Mouse (Mus musculus): ENCODE measurements around the gene Iqgap1. TPM values are rescaled to one million over a fixed set of nuclear protein-coding genes. Genes with fewer than 3 reads are reported as not detected.

Gene Iqgap1
- polyA plus RNA-seq, 1 experiment from 2014 or later, result 95.3 TPM

GRCm38 (mm10) chr7:80857181-80857580 is 31.4 kb upstream of the Iqgap1 start:
- WGBS, result 24% methylated on average over 6 of the region's 6 CpGs
- H3K9ac ChIP-seq, result no peak overlapping the region
- H3K4me1 ChIP-seq, result peaks cover 10% of the 10 kb centered on the region
- no peaks in the 10 kb centered on the region for H3K9me3 ChIP-seq (replicated peaks)
- H3K4me2 ChIP-seq, result no peak overlapping the region
- no peak for ATAC-seq (replicated peaks; ENCODE audit: low FRiP score)
- no peak overlapping the region for H3K4me3 ChIP-seq (replicated peaks)
- H3K27me3 ChIP-seq, result no peaks in the 10 kb centered on the region
- H3K36me3 ChIP-seq, result no peaks in the 10 kb centered on the region
- no peak overlapping the region for H3K27ac ChIP-seq

GRCm38 (mm10) chr7:80855316-80855715 is 29.5 kb upstream of the Iqgap1 start:
- no peaks in the 10 kb centered on the region for H3K27me3 ChIP-seq
- H3K36me3 ChIP-seq, result no peaks in the 10 kb centered on the region
- no peak overlapping the region for H3K9ac ChIP-seq
- no peak overlapping the region for H3K4me2 ChIP-seq
- H3K9me3 ChIP-seq (replicated peaks), result no peaks in the 10 kb centered on the region
- H3K4me1 ChIP-seq, result peaks cover 3% of the 10 kb centered on the region; the same call in 1 of the 2 replicates
- H3K27ac ChIP-seq, result no peak overlapping the region
- H3K4me3 ChIP-seq (replicated peaks), result no peak overlapping the region
- no peak for ATAC-seq (replicated peaks; ENCODE audit: low FRiP score)

- Histone ChIP-seq H3K36me3 (no peaks in the 10 kb centered on the region), H3K27ac (no peak overlapping the region), H3K9me3 (replicated peaks) (no peaks in the 10 kb centered on the region), H3K4me3 (replicated peaks) (no peak overlapping the region), H3K4me1 (no peaks in the 10 kb centered on the region), H3K4me2 (no peak overlapping the region), H3K9ac (no peak overlapping the region), H3K27me3 (no peaks in the 10 kb centered on the region)
- ATAC-seq (replicated peaks; ENCODE audit: low FRiP score), result no peak
- 87% methylated on average over 3 of the region's 3 CpGs for WGBS
These were observed 27.4 kb upstream of the Iqgap1 start for GRCm38 (mm10) chr7:80853218-80853617.

GRCm38 (mm10) chr7:80850520-80850919 is 24.7 kb upstream of the Iqgap1 start:
- no peak for ATAC-seq (replicated peaks; ENCODE audit: low FRiP score)
- no peaks in the 10 kb centered on the region for H3K9me3 ChIP-seq (replicated peaks)
- H3K27ac ChIP-seq, result no peak overlapping the region
- H3K4me3 ChIP-seq (replicated peaks), result no peak overlapping the region
- H3K27me3 ChIP-seq, result no peaks in the 10 kb centered on the region
- WGBS, result 83% methylated on average over 5 of the region's 5 CpGs
- no peaks in the 10 kb centered on the region for H3K36me3 ChIP-seq
- H3K4me1 ChIP-seq, result 0 out of 2 replicates have a peak, but pooled peaks cover 3% of the 10 kb centered on the region
- no peak overlapping the region for H3K9ac ChIP-seq
- no peak overlapping the region for H3K4me2 ChIP-seq

DNA sequence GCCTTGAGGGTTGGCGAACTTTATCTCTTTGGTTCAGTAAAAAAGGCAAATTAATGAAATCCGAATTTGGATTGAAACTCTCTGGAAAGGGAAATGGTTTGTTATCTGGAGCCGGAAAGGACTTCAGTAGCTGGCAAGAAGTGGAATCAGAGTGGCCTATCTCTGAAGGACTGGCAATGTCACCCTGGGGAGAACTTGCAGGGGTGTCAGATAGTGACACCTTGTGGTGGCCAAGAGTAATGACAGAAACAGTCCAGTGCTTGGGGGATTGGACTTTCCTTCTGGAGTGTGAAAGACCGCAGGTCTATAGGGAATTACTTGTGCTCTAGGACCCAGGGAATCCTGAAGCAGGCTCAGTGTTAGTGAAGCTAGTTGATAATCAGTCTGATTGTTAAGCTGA is 23.9 kb upstream of the Iqgap1 start:
- peak; percentile 71 for ATAC-seq (replicated peaks; ENCODE audit: low FRiP score)

GRCm38 (mm10) chr7:80849267-80849666 is 23.5 kb upstream of the Iqgap1 start:
- no peaks in the 10 kb centered on the region for H3K36me3 ChIP-seq
- 0 out of 2 replicates have a peak, but pooled peaks cover 3% of the 10 kb centered on the region for H3K4me1 ChIP-seq
- no peak for ATAC-seq (replicated peaks; ENCODE audit: low FRiP score)
- H3K27me3 ChIP-seq, result no peaks in the 10 kb centered on the region
- H3K4me3 ChIP-seq (replicated peaks), result no peak overlapping the region
- no peak overlapping the region for H3K4me2 ChIP-seq
- H3K9ac ChIP-seq, result no peak overlapping the region
- no peaks in the 10 kb centered on the region for H3K9me3 ChIP-seq (replicated peaks)
- WGBS, result 73% methylated on average over 2 of the region's 2 CpGs
- H3K27ac ChIP-seq, result no peak overlapping the region

More for the DNA sequence above, 23.9 kb upstream of the Iqgap1 start:
- no peak overlapping the region for H3K4me2 ChIP-seq
- H3K36me3 ChIP-seq, result no peaks in the 10 kb centered on the region
- H3K27me3 ChIP-seq, result no peaks in the 10 kb centered on the region
- no peak overlapping the region for H3K4me3 ChIP-seq (replicated peaks)
- no peak overlapping the region for H3K27ac ChIP-seq
- no peaks in the 10 kb centered on the region for H3K9me3 ChIP-seq (replicated peaks)
- H3K9ac ChIP-seq, result no peak overlapping the region
- H3K4me1 ChIP-seq, result 0 out of 2 replicates have a peak, but pooled peaks cover 3% of the 10 kb centered on the region
- 21% methylated on average over 4 of the region's 4 CpGs for WGBS

DNA sequence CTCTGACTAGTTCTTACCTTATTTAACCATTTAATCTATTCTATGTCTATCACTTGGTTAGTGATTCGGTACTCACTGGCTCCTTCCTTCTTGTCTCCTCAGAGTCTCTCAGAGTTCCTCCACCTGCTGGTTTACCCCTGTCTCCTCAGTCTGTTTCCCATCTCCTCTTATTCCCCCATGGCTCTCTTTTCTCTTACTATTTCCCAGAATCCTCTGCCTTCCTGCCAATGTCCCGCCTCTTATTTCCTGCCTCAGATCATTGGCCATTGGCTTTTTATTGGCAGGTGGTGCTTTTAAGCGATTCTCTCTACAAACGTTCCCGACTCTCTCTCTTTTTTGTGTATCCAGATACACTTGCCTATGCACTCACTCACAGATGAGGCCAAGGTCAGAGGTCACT is 20.9 kb upstream of the Iqgap1 start:
- ATAC-seq (replicated peaks; ENCODE audit: low FRiP score), result no peak
- Histone ChIP-seq H3K36me3 (no peaks in the 10 kb centered on the region), H3K9ac (no peak overlapping the region), H3K4me1 (peaks cover 5% of the 10 kb centered on the region; the same call in 1 of the 2 replicates), H3K4me3 (replicated peaks) (no peak overlapping the region), H3K27me3 (no peaks in the 10 kb centered on the region), H3K4me2 (no peak overlapping the region), H3K9me3 (replicated peaks) (no peaks in the 10 kb centered on the region), H3K27ac (no peak overlapping the region)
- 84% methylated on average over 5 of the region's 5 CpGs for WGBS

GRCm38 (mm10) chr7:80846280-80846678 is 20.5 kb upstream of the Iqgap1 start:
- peaks cover 5% of the 10 kb centered on the region; the same call in 1 of the 2 replicates for H3K4me1 ChIP-seq
- no peak overlapping the region for H3K4me3 ChIP-seq (replicated peaks)

GRCm38 (mm10) chr7:80845621-80846279 is 20.0 kb upstream of the Iqgap1 start:
- H3K36me3 ChIP-seq, result no peaks in the 10 kb centered on the region
- 66% methylated on average over 15 of the region's 15 CpGs for WGBS
- H3K4me2 ChIP-seq, result 0 out of 2 replicates have a peak overlapping the region, but pooled peaks have one; percentile 9
- no peak overlapping the region for H3K27ac ChIP-seq
- no peak overlapping the region for H3K9ac ChIP-seq
- no peak for ATAC-seq (replicated peaks; ENCODE audit: low FRiP score)
- no peaks in the 10 kb centered on the region for H3K27me3 ChIP-seq
- H3K4me3 ChIP-seq (replicated peaks), result no peak overlapping the region
- H3K9me3 ChIP-seq (replicated peaks), result no peaks in the 10 kb centered on the region
- peaks cover 5% of the 10 kb centered on the region; the same call in 1 of the 2 replicates for H3K4me1 ChIP-seq

More at GRCm38 (mm10) chr7:80846280-80846678, 20.5 kb upstream of the Iqgap1 start:
- Histone ChIP-seq H3K9ac (no peak overlapping the region), H3K27me3 (no peaks in the 10 kb centered on the region), H3K36me3 (no peaks in the 10 kb centered on the region), H3K4me2 (0 out of 2 replicates have a peak overlapping the region, but pooled peaks have one; percentile 9), H3K27ac (no peak overlapping the region), H3K9me3 (replicated peaks) (no peaks in the 10 kb centered on the region)
- 86% methylated on average over 10 of the region's 10 CpGs for WGBS
- no peak for ATAC-seq (replicated peaks; ENCODE audit: low FRiP score)

GRCm38 (mm10) chr7:80844691-80845090 is 18.9 kb upstream of the Iqgap1 start:
- Histone ChIP-seq H3K36me3 (no peaks in the 10 kb centered on the region), H3K9ac (no peak overlapping the region), H3K27me3 (no peaks in the 10 kb centered on the region), H3K27ac (no peak overlapping the region), H3K9me3 (replicated peaks) (no peaks in the 10 kb centered on the region), H3K4me2 (no peak overlapping the region), H3K4me1 (peaks cover 11% of the 10 kb centered on the region), H3K4me3 (replicated peaks) (no peak overlapping the region)
- no peak for ATAC-seq (replicated peaks; ENCODE audit: low FRiP score)
- WGBS, result 77% methylated on average over 12 of the region's 12 CpGs

GRCm38 (mm10) chr7:80843910-80844640 is 18.3 kb upstream of the Iqgap1 start:
- Histone ChIP-seq H3K9ac (no peak overlapping the region), H3K4me1 (peaks cover 13% of the 10 kb centered on the region), H3K9me3 (replicated peaks) (no peaks in the 10 kb centered on the region), H3K27me3 (no peaks in the 10 kb centered on the region), H3K4me2 (no peak overlapping the region), H3K27ac (no peak overlapping the region), H3K36me3 (no peaks in the 10 kb centered on the region), H3K4me3 (replicated peaks) (no peak overlapping the region)
- 94% methylated on average over 8 of the region's 8 CpGs for WGBS
- ATAC-seq (replicated peaks; ENCODE audit: low FRiP score), result no peak

GRCm38 (mm10) chr7:80843176-80843575 is 17.4 kb upstream of the Iqgap1 start:
- H3K27me3 ChIP-seq, result no peaks in the 10 kb centered on the region
- 67% methylated on average over 1 of the region's 1 CpGs for WGBS
- no peak for ATAC-seq (replicated peaks; ENCODE audit: low FRiP score)
- no peak overlapping the region for H3K4me2 ChIP-seq
- H3K4me3 ChIP-seq (replicated peaks), result no peak overlapping the region
- H3K4me1 ChIP-seq, result peaks cover 20% of the 10 kb centered on the region
- no peak overlapping the region for H3K9ac ChIP-seq
- no peaks in the 10 kb centered on the region for H3K36me3 ChIP-seq
- no peak overlapping the region for H3K27ac ChIP-seq
- no peaks in the 10 kb centered on the region for H3K9me3 ChIP-seq (replicated peaks)
